Mouse (Mus musculus): ENCODE results near the gene Fbxl16. TPM values are rescaled to one million over a fixed set of nuclear protein-coding genes. Genes with fewer than 3 reads are reported as not detected.

The Fbxl16 gene
- polyA plus RNA-seq, 1 experiment from 2014 or later, result 1.5 TPM

DNA sequence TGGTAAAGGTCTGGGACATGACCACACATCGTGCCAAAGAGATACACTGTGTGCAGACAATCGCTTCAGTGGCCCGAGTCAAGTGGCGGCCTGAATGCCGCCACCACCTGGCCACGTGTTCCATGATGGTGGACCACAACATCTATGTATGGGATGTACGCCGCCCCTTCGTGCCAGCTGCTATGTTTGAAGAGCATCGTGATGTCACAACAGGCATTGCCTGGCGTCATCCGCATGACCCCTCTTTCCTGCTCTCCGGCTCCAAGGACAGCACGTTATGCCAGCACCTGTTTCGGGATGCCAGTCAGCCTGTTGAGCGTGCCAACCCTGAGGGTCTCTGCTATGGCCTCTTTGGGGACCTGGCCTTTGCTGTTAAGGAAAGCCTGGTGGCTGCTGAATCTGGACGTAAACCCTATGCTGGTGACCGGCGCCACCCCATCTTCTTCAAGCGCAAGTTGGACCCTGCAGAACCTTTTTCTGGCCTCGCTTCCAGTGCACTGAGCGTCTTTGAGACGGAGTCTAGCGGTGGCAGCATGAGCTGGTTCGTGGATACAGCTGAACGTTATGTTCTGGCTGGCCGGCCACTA, 17.2 kb downstream of the Fbxl16 start:
- Histone ChIP-seq H3K9me3 (replicated peaks) (no peaks in the 10 kb centered on the region), H3K36me3 (peaks cover 49% of the 10 kb centered on the region), H3K4me3 (no peak overlapping the region; the same call in 1 of the 2 replicates), H3K27ac (no peak overlapping the region), H3K27me3 (ENCODE audit: low read depth, poor library complexity, severe bottlenecking) (peaks cover 15% of the 10 kb centered on the region), H3K4me1 (peaks cover 75% of the 10 kb centered on the region)
- no peak for DNase-seq (ENCODE audit: low spot score)
- 96% methylated on average over 27 of the region's 27 CpGs for WGBS

DNA sequence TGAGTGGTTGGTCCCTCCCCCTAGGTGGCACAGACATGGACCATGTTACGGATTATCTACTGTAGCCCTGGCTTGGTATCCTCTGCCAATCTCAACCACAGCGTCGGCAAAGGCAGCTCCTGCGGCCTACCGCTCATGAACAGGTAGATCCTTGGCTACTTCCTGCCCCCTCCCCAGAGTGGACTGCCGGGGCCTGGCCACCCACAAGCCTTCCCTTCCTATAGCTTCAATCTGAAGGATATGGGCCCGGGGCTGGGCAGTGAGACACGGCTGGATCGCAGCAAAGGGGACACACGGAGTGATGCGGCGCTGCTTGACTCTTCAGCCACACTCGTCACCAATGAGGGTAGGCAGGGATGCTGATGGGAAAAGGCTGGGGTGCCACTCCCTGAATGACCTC, 18.1 kb downstream of the Fbxl16 start:
- H3K9me3 ChIP-seq (replicated peaks), result no peaks in the 10 kb centered on the region
- H3K4me3 ChIP-seq, result peak overlapping the region; percentile 9; the same call in 1 of the 2 replicates
- H3K36me3 ChIP-seq, result peaks cover 59% of the 10 kb centered on the region
- WGBS, result 95% methylated on average over 13 of the region's 13 CpGs
- H3K27me3 ChIP-seq (ENCODE audit: low read depth, poor library complexity, severe bottlenecking), result peaks cover 6% of the 10 kb centered on the region; the same call in 1 of the 2 replicates
- no peak overlapping the region for H3K27ac ChIP-seq
- DNase-seq (ENCODE audit: low spot score), result no peak
- H3K4me1 ChIP-seq, result peaks cover 84% of the 10 kb centered on the region

DNA sequence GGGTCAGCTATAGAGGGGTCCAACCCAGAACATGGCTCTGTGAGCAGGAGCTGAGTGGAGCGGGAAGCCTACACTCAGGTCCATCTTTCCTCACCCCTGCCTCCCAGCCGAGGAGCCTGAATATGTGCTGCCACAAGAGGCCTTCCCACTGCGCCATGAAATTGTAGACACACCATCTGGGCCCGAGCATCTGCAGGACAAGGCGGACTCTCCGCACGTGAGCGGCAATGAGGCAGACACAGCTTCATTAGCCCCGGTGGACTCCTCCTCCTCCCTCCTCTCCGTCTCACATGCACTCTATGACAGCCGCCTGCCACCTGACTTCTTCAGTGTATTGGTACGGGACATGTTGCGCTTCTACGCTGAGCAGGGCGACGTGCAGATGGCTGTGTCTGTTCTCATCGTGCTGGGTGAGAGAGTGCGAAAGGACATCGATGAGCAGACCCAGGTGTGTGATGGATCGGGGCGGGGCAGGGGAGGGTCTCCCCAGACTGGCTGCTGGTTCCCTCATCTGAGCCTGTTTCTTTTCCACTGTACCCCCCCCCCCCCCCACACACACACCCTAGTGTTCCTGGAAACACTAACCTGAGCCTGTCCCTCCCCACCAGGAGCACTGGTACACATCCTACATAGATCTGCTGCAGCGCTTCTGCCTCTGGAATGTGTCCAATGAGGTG, 18.8 kb downstream of the Fbxl16 start:
- H3K36me3 ChIP-seq, result peaks cover 60% of the 10 kb centered on the region
- H3K4me1 ChIP-seq, result peaks cover 88% of the 10 kb centered on the region
- H3K4me3 ChIP-seq, result peak overlapping the region; percentile 77
- H3K27ac ChIP-seq, result 0 out of 2 replicates have a peak overlapping the region, but pooled peaks have one; percentile 93
- H3K9me3 ChIP-seq (replicated peaks), result no peaks in the 10 kb centered on the region
- 0 out of 2 replicates have a peak, but pooled peaks cover under 1% of the 10 kb centered on the region for H3K27me3 ChIP-seq (ENCODE audit: low read depth, poor library complexity, severe bottlenecking)
- no peak for DNase-seq (ENCODE audit: low spot score)
- 94% methylated on average over 22 of the region's 22 CpGs for WGBS

DNA sequence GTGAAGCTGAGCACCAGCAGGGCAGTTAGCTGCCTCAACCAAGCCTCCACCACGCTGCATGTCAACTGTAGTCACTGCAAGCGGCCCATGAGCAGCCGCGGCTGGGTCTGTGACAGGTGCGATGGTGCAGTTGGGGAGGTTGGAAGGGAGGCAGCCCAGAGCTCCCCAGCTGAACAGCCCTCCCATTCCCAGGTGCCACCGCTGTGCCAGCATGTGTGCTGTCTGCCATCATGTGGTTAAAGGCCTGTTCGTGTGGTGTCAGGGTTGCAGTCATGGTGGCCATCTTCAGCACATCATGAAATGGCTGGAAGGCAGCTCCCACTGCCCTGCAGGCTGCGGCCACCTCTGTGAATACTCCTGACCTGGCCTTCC, 19.3 kb downstream of the Fbxl16 start:
- Histone ChIP-seq H3K36me3 (peaks cover 60% of the 10 kb centered on the region), H3K4me1 (peaks cover 86% of the 10 kb centered on the region), H3K27ac (peak overlapping the region; percentile 93), H3K9me3 (replicated peaks) (no peaks in the 10 kb centered on the region), H3K27me3 (ENCODE audit: low read depth, poor library complexity, severe bottlenecking) (no peaks in the 10 kb centered on the region), H3K4me3 (peak overlapping the region; percentile 77)
- no peak for DNase-seq (ENCODE audit: low spot score)
- WGBS, result 82% methylated on average over 8 of the region's 8 CpGs

DNA sequence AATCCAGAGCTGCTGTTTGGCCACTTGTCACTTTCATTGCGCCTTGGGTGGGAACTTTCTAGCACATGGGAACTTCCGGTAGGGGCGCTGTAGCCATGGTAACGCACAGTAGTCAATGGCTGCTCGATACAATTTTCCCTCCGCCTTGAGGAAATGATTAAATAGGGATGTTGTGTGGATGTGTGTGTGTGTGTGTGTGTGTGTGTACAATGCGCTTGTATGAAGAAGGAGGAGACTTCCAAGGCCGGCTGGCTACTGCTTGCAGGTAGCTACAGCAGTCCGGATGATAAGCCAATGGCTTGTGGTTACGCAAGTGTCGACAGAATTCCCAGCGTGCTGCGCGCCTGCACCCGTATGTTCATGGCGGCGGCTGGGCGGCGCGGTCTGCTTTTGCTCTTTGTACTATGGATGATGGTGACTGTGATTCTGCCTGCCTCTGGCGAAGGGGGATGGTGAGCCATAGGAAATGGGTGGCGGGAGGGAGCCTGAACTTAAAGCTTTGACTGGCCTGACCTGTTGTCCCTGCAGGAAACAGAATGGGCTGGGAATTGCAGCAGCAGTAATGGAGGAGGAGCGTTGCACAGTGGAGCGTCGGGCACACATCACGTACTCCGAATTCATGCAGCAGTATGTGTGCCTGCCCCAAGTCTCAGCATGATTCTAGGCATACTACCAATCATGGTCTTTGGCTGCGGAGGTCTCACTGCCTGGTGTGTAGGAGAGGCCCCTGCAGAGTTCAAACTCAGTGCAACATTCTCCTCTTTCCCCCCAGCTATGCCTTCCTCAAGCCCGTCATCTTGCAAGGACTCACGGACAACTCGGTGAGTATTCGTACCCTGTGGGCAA, 20.1 kb downstream of the Fbxl16 start, which contains the start of gene Jmjd8:
Gene Jmjd8, plus strand, starts transcription at position 156 of the 846 bp plus-strand sequence.
- Histone ChIP-seq H3K27me3 (ENCODE audit: low read depth, poor library complexity, severe bottlenecking) (no peaks in the 10 kb centered on the region), H3K4me1 (peaks cover 88% of the 10 kb centered on the region), H3K36me3 (peaks cover 60% of the 10 kb centered on the region), H3K4me3 (peak within 1 kb of the TSS; percentile 77), H3K9me3 (replicated peaks) (no peaks in the 10 kb centered on the region), H3K27ac (peak within 1 kb of the TSS; percentile 93)
- 2% methylated on average over 32 of the region's 32 CpGs for WGBS
- DNase-seq (ENCODE audit: low spot score), result peak; percentile 90

DNA sequence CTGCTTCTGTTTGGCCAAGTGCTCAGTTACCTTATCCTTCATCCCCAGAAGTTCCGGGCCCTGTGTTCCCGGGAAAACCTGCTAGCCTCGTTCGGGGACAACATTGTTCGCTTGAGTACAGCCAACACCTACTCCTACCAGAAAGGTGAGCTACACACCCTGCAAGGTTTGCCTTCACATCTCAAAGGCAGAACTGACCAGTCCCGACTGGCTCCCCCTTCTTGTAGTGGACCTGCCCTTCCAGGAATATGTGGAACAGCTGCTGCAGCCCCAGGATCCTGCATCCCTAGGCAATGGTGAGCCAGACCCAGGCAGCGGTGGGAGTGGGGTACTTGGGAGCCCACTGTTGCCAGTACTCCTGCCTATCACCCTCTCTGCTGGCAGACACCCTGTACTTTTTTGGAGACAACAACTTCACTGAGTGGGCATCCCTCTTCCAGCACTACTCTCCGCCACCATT, 20.7 kb downstream of the Fbxl16 start:
- Histone ChIP-seq H3K36me3 (peaks cover 63% of the 10 kb centered on the region), H3K27ac (peak overlapping the region; percentile 93)
- DNase-seq (ENCODE audit: low spot score), result no peak

DNA sequence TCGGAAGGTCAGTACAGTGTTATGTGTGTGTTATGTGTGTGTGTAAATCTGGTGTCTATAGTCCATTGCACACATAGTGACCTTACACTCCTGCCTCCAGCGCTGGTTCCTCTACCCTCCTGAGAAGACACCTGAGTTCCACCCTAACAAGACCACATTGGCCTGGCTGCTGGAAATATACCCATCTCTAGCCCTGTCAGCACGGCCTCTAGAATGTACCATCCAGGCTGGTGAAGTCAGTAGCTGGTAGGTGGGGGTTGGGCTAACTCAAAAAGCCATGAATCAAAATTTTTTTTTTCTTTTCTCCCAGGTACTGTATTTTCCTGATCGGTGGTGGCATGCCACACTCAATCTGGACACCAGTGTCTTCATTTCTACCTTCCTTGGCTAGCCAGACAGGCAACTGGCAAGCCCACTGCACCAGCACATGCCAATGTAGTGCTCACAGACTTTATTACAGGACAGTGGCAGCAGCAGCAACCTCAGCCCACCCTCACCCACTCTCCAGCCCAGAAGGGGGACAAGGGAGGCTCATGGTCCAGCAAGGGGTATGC, 21.4 kb downstream of the Fbxl16 start:
- Histone ChIP-seq H3K4me1 (peaks cover 88% of the 10 kb centered on the region), H3K4me3 (peak overlapping the region; percentile 77), H3K9me3 (replicated peaks) (no peaks in the 10 kb centered on the region), H3K27me3 (ENCODE audit: low read depth, poor library complexity, severe bottlenecking) (no peaks in the 10 kb centered on the region), H3K27ac (no peak overlapping the region), H3K36me3 (peaks cover 69% of the 10 kb centered on the region)
- WGBS, result 90% methylated on average over 4 of the region's 4 CpGs
- DNase-seq (ENCODE audit: low spot score), result no peak

More for the DNA sequence above, 20.7 kb downstream of the Fbxl16 start:
- Histone ChIP-seq H3K4me3 (peak overlapping the region; percentile 77), H3K27me3 (ENCODE audit: low read depth, poor library complexity, severe bottlenecking) (no peaks in the 10 kb centered on the region), H3K4me1 (peaks cover 88% of the 10 kb centered on the region), H3K9me3 (replicated peaks) (no peaks in the 10 kb centered on the region)
- 43% methylated on average over 8 of the region's 8 CpGs for WGBS

DNA sequence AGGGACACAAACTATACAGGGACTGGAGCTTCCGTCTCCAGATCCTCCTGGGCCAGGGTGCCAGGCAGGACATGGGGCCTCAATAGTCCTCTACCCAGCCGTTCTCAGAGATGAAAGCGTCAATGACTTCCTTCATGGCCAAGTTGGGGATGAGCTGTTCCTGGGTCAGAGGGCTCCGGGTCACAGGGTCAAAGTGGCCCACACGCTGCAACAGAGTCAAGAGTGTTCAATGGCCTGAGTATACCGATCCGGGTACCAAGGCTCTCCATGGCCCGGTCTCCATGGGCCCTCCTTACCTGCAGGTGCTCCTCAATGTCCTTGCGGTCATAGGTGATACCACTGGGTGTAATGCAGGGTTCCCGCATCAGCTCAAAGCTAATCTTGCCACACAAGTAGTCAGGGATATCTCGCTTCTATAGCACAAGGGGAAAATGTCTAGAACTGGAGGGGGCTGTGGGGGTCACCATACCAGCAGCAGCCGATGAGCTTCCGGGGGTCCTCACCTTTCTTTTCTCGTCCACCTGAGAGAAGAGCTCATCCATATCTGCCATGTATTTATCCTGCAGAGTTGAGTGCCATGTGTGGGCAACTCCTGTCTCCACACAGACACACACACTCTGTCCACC, 22.0 kb downstream of the Fbxl16 start:
- H3K9me3 ChIP-seq (replicated peaks), result no peaks in the 10 kb centered on the region
- peak overlapping the region; percentile 77 for H3K4me3 ChIP-seq
- no peaks in the 10 kb centered on the region for H3K27me3 ChIP-seq (ENCODE audit: low read depth, poor library complexity, severe bottlenecking)
- no peak overlapping the region for H3K27ac ChIP-seq
- H3K4me1 ChIP-seq, result peaks cover 88% of the 10 kb centered on the region
- 87% methylated on average over 14 of the region's 14 CpGs for WGBS
- no peak for DNase-seq (ENCODE audit: low spot score)
- peaks cover 69% of the 10 kb centered on the region for H3K36me3 ChIP-seq

DNA sequence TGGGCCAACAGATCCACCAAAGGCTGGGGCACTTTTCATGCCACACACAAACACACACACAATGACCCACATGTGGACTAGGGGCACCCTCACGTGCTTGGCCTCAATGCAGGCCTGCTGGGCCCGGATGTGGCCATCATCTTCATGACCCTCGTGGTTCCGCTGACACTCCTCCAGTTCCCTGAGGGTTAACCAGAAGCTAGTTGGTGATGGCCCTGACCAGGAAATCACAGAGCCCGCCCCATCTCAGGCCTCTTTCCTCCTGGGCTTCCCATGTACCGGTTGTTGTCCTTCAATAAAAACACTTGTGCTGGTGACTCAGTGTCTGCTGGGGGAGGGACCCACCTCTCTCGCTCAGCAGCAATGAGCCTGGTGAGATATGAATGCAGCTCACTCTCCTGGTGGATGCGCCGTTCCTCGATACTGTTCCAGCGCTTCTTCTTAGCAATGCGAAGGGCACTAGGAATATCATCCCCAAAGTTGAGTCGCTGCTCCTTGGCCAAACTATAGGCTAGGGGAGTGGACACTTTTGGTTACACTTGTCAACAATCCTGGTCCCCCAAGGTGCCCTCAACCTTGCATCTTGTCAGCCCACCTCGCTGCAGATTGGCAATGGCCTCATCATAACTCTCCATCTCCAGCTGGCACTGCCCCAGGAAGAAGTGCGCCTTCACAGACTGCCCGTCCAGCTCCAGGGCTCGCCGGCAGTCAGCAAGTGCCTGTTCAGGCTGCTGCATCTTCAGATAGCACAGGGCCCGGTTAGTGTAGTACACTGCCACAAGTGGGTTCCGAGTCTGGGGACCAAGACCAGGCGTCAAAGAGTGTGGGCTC, 22.8 kb downstream of the Fbxl16 start:
- Histone ChIP-seq H3K4me1 (peaks cover 89% of the 10 kb centered on the region), H3K27me3 (ENCODE audit: low read depth, poor library complexity, severe bottlenecking) (no peaks in the 10 kb centered on the region), H3K27ac (peak overlapping the region; percentile 95), H3K4me3 (peak overlapping the region; percentile 77), H3K9me3 (replicated peaks) (no peaks in the 10 kb centered on the region), H3K36me3 (peaks cover 68% of the 10 kb centered on the region)
- WGBS, result 66% methylated on average over 21 of the region's 21 CpGs
- no peak for DNase-seq (ENCODE audit: low spot score)

DNA sequence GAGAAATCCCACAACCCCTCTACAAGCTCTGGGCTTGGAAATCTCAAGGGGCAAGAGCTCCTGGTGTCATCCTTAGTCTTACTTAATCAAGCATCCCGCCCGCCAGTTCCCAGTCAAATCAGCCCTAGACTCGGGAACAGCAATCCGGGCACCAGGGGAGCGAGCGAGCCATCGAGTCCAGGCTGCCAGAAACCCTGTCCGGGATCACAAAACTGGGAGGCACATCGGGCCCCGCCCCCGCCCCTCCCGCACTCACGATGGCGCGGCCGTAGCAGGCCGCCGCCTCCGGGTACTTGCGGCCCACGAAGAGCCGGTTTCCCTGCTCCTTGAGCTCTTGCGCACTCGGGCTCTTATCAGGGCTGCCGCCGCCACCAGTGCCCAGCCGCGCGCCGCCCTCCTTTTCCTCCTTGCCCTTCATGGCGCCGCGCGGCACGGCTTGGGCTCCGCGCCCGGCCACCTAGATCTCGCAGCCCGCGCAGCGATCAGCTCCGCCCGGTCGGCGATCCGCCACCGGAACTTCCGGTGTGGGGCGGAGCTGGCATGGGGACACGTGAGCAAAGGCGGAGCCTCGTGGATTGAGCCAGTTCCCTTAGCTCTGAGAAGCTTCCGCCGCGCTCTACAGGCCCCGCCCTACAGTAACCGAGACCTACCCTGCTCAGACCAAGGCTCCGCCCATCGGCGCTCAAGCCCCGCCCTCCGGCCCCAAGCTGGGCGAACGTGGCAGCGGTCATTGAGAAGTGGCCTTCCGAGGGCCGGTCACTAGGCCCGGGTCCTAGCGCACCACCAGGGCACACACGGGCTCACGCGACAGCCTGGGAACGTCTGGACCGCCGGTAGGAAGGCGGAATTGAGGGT, 23.8 kb downstream of the Fbxl16 start:
- Histone ChIP-seq H3K4me1 (peaks cover 91% of the 10 kb centered on the region), H3K9me3 (replicated peaks) (no peaks in the 10 kb centered on the region), H3K27me3 (ENCODE audit: low read depth, poor library complexity, severe bottlenecking) (no peaks in the 10 kb centered on the region), H3K36me3 (peaks cover 61% of the 10 kb centered on the region), H3K4me3 (peak overlapping the region; percentile 77), H3K27ac (peak overlapping the region; percentile 95)
- under 1% methylated on average over 77 of the region's 77 CpGs for WGBS
- DNase-seq (ENCODE audit: low spot score), result peak; percentile 97

DNA sequence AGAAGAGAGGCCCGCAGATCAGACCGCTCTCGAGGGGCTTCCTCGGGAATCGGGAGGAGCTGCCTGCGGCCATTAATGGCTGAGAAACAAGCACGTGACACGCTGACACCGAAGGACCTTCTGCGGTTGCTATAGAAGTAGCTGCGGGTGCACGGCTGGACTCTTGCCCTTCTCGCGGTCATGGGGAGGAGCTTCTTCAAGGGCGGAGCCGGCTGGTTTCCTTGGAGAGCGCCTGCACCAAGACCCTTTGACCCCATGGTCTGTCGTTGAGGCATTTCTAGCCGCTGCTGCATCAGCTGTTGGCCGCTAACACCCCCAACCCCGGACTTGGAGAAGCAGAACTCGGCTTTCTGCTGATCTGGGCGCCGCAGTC, 24.4 kb downstream of the Fbxl16 start, which contains the start of gene Stub1:
Gene Stub1, minus strand, starts transcription at position 114 of the 373 bp plus-strand sequence.
- no peaks in the 10 kb centered on the region for H3K9me3 ChIP-seq (replicated peaks)
- H3K4me3 ChIP-seq, result peak within 1 kb of the TSS; percentile 77
- peaks cover 90% of the 10 kb centered on the region for H3K4me1 ChIP-seq
- H3K27ac ChIP-seq, result peak within 1 kb of the TSS; percentile 95
- H3K27me3 ChIP-seq (ENCODE audit: low read depth, poor library complexity, severe bottlenecking), result no peaks in the 10 kb centered on the region
- DNase-seq (ENCODE audit: low spot score), result no peak
- peaks cover 61% of the 10 kb centered on the region for H3K36me3 ChIP-seq
- under 1% methylated on average over 24 of the region's 24 CpGs for WGBS
